Comparison of ENCODE assay signal across 8 mouse cellular contexts in genomic region chr10:94514091-94514505, GRCm38 (mm10).
DNase-seq lines count a peak whose midpoint lies in the region; ATAC-seq and TF ChIP-seq lines count a peak whose summit lies in the region.

No protein-coding gene starts in this region.

- peaks cover 3% of the 10 kb centered on the region; the same call in 1 of the 2 replicates for H3K27me3 ChIP-seq in heart, embryonic 13.5 days (replicated peaks)
- H3K27me3 ChIP-seq in G1E (ENCODE audit: insufficient read depth, low read length): peaks cover 2% of the 10 kb centered on the region; the same call in 1 of the 2 replicates
- H3K27me3 ChIP-seq in forebrain, postnatal 0 days (ENCODE audit: insufficient read depth, low read length): no peaks in the 10 kb centered on the region
- H3K27me3 ChIP-seq in liver, postnatal 0 days (ENCODE audit: insufficient read depth, low read length): peaks cover 18% of the 10 kb centered on the region

- H3K4me1 ChIP-seq in heart, embryonic 13.5 days: peaks cover 29% of the 10 kb centered on the region
- peaks cover 38% of the 10 kb centered on the region for H3K4me1 ChIP-seq in G1E (ENCODE audit: insufficient read depth, low read depth, low read length)
- H3K4me1 ChIP-seq in forebrain, postnatal 0 days (ENCODE audit: insufficient read depth): no peaks in the 10 kb centered on the region
- H3K4me1 ChIP-seq in liver, postnatal 0 days (ENCODE audit: insufficient read depth): peaks cover 4% of the 10 kb centered on the region; the same call in 1 of the 2 replicates

- ATAC-seq in heart, embryonic 13.5 days (ENCODE audit: extremely low read depth, insufficient number of reproducible peaks, low FRiP score, low TSS enrichment): no peak
- no peak for ATAC-seq in G1E (ENCODE audit: extremely low read depth, insufficient number of reproducible peaks, low FRiP score, poor library complexity, severe bottlenecking)
- no peak; the same call in 1 of the 2 replicates for ATAC-seq in forebrain, postnatal 0 days
- peak; percentile 52 for ATAC-seq in liver, postnatal 0 days
- ATAC-seq in inflammation-experienced regulatory T-cells, adult 6 months: no peak

- no peak for TF ChIP-seq CTCF in G1E (IDR thresholded peaks at IDR 0.05; ENCODE audit: low read depth, low read length)
- TF ChIP-seq CTCF in forebrain, postnatal 0 days (IDR thresholded peaks at IDR 0.05; ENCODE audit: low read depth): no peak
- no peak for TF ChIP-seq CTCF in liver, postnatal 0 days (IDR thresholded peaks at IDR 0.05; ENCODE audit: low read depth)

- peak overlapping the region; percentile 85 for H3K4me2 ChIP-seq in heart, embryonic 13.5 days
- H3K4me2 ChIP-seq in forebrain, postnatal 0 days (ENCODE audit: low read depth): peak overlapping the region; percentile 94
- peak overlapping the region; percentile 81 for H3K4me2 ChIP-seq in liver, postnatal 0 days (ENCODE audit: low read depth, low read length)

- DNase-seq in heart, adult 9 months (ENCODE audit: low spot score in 2 of 2): no peak
- DNase-seq in G1E (ENCODE audit: low spot score): no peak
- DNase-seq in forebrain, postnatal 0 days: no peak
- no peak for DNase-seq in liver, postnatal 0 days
- no peak for DNase-seq in Muller cell, postnatal 12 days (ENCODE audit: inconsistent ontology term)
- DNase-seq in spleen, adult 18-20 months: no peak

- H3K36me3 ChIP-seq in heart, embryonic 13.5 days: no peaks in the 10 kb centered on the region
- peaks cover 2% of the 10 kb centered on the region for H3K36me3 ChIP-seq in G1E (replicated peaks)
- no peaks in the 10 kb centered on the region for H3K36me3 ChIP-seq in forebrain, postnatal 0 days (ENCODE audit: insufficient read depth)
- no peaks in the 10 kb centered on the region for H3K36me3 ChIP-seq in liver, postnatal 0 days (replicated peaks; ENCODE audit: insufficient read depth, low read length)

- H3K9me3 ChIP-seq in heart, embryonic 13.5 days: no peaks in the 10 kb centered on the region
- H3K9me3 ChIP-seq in G1E (replicated peaks): no peaks in the 10 kb centered on the region
- H3K9me3 ChIP-seq in forebrain, postnatal 0 days (ENCODE audit: low read length): no peaks in the 10 kb centered on the region
- no peaks in the 10 kb centered on the region for H3K9me3 ChIP-seq in liver, postnatal 0 days (ENCODE audit: low read length)

- H3K4me3 ChIP-seq in heart, embryonic 13.5 days: peak overlapping the region; percentile 78
- peak overlapping the region; percentile 91; the same call in 1 of the 2 replicates for H3K4me3 ChIP-seq in G1E (ENCODE audit: low read depth, low read length)
- peak overlapping the region; percentile 75 for H3K4me3 ChIP-seq in forebrain, postnatal 0 days (ENCODE audit: low read depth, low read length)
- H3K4me3 ChIP-seq in liver, postnatal 0 days (ENCODE audit: low read depth, low read length): peak overlapping the region; percentile 59

- TF ChIP-seq EP300 in liver, postnatal 0 days (IDR thresholded peaks at IDR 0.05; ENCODE audit: low read depth): no peak

- H3K9ac ChIP-seq in heart, embryonic 13.5 days: peak overlapping the region; percentile 90
- H3K9ac ChIP-seq in forebrain, postnatal 0 days: peak overlapping the region; percentile 72; the same call in 1 of the 2 replicates
- H3K9ac ChIP-seq in liver, postnatal 0 days (replicated peaks): peak overlapping the region; percentile 69; the same call in 1 of the 2 replicates

- WGBS in heart, embryonic 13.5 days: 2% methylated on average over 12 of the region's 12 CpGs
- 2% methylated on average over 12 of the region's 12 CpGs for WGBS in forebrain, postnatal 0 days
- 5% methylated on average over 12 of the region's 12 CpGs for WGBS in liver, postnatal 0 days (ENCODE audit: insufficient replicate concordance)

- H3K27ac ChIP-seq in heart, embryonic 13.5 days (replicated peaks): no peak overlapping the region
- no peak overlapping the region for H3K27ac ChIP-seq in forebrain, postnatal 0 days (ENCODE audit: low read depth, low read length)
- peak overlapping the region; percentile 73; the same call in 1 of the 2 replicates for H3K27ac ChIP-seq in liver, postnatal 0 days (ENCODE audit: low read depth)
